Mouse (Mus musculus) hindbrain, embryonic 13.5 days (tissue): ENCODE results near the gene Olfr1417. TPM values are rescaled to one million over a fixed set of nuclear protein-coding genes. Genes with fewer than 3 reads are reported as not detected.
A peak's percentile ranks its signal among the peaks of the same experiment; 100 is the strongest.

Experiments
- ATAC-seq: fragments of 200-750 bp; cut with Nextera tagmentation; 2 replicates; pipeline ENCODE4 v1.8.0; 2017; ENCODE audit warnings: moderate TSS enrichment; ENCODE audit not compliant: low FRiP score
- H3K27ac ChIP-seq: fragments of 300-500 bp; sonication (generic); 2 replicates; pipeline ENCODE4 v1.5.1; 2015; ENCODE audit warnings: inconsistent platforms, mild to moderate bottlenecking, moderate library complexity
- H3K27me3 ChIP-seq: fragments of 300-500 bp; sonication (generic); 2 replicates; pipeline ENCODE4 v1.6.1; 2015; ENCODE audit warnings: mild to moderate bottlenecking, inconsistent platforms
- H3K36me3 ChIP-seq: fragments of 300-500 bp; sonication (generic); 2 replicates; pipeline ENCODE4 v1.6.1; 2015; ENCODE audit warnings: mild to moderate bottlenecking, inconsistent platforms
- H3K4me1 ChIP-seq: fragments of 300-500 bp; sonication (generic); replicated peaks from 2 replicates; pipeline ENCODE4 v1.6.1; 2015; ENCODE audit warnings: inconsistent platforms
- H3K4me2 ChIP-seq: fragments of 300-500 bp; sonication (generic); 2 replicates; pipeline ENCODE4 v1.6.1; 2015; ENCODE audit warnings: inconsistent platforms, mild to moderate bottlenecking, moderate library complexity
- H3K4me3 ChIP-seq: fragments of 300-500 bp; sonication (generic); 2 replicates; pipeline ENCODE4 v1.5.1; 2015; ENCODE audit warnings: mild to moderate bottlenecking, inconsistent platforms
- H3K9ac ChIP-seq: fragments of 300-500 bp; sonication (generic); 2 replicates; pipeline ENCODE4 v1.6.1; 2015; ENCODE audit warnings: mild to moderate bottlenecking, inconsistent platforms
- H3K9me3 ChIP-seq: fragments of 300-500 bp; sonication (generic); 2 replicates; pipeline ENCODE4 v1.6.1; 2016; ENCODE audit warnings: inconsistent platforms
- WGBS: fragments of 180-500 bp; shearing (Covaris S2); methylation state at CpG from one replicate; pipeline ENCODE4 v1.1.7; 2015; 5-methylcytosine and 5-hydroxymethylcytosine counted together
- polyA plus RNA-seq: library from polyadenylated mRNA; unstranded; fragments of >200 nt; fragmentation: Nextera tagmentation; extraction: Ambion mirVana; gene quantifications from 2 replicates; pipeline ENCODE4 v1.2.1, GENCODE M21; 2015

The Olfr1417 gene
- polyA plus RNA-seq, 1 experiment from 2014 or later = not detected

DNA sequence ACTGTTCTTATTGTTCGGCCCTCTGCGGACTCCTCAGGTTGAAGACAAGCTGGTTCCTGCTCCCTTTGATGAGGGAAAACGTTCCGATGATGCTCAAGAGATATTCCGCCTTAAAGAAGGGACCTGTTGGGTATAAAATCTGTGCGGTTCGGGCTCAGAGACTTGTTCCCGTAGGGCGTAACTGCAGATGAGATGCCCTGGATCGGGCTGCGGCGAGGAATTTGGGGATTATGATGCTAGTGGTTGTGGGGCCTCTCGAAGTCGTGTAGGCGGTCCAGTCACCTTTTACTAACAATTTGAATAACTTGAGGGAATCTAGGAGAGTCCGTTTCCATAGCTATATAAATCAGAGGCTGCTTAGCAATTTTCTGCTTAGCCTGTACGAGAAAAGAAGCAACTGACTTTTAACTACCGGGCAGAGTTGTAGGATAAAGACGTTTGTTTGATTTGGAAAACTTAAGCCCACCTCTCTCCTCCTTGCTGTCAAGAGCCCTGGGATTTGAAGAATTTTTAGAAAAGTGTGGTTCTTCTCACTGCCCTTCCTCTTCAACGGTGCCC, 19.8 kb downstream of the Olfr1417 start, which contains the start of gene Stx3:
Gene Stx3 (minus strand): TSS at position 261 of the 558 bp plus-strand sequence.
- WGBS = under 1% methylated on average over 20 of the region's 20 CpGs
- no peaks in the 10 kb centered on the region for H3K9me3 ChIP-seq
- peak within 1 kb of the TSS; percentile 95 for H3K4me2 ChIP-seq
- peak; percentile 8; the same call in 1 of the 2 replicates for ATAC-seq
- peaks cover 53% of the 10 kb centered on the region for H3K27me3 ChIP-seq
- no peak within 1 kb of the TSS for H3K27ac ChIP-seq
- H3K36me3 ChIP-seq = no peaks in the 10 kb centered on the region
- peaks cover 19% of the 10 kb centered on the region for H3K4me1 ChIP-seq
- H3K9ac ChIP-seq = peak within 1 kb of the TSS; percentile 83
- peak within 1 kb of the TSS; percentile 74 for H3K4me3 ChIP-seq

DNA sequence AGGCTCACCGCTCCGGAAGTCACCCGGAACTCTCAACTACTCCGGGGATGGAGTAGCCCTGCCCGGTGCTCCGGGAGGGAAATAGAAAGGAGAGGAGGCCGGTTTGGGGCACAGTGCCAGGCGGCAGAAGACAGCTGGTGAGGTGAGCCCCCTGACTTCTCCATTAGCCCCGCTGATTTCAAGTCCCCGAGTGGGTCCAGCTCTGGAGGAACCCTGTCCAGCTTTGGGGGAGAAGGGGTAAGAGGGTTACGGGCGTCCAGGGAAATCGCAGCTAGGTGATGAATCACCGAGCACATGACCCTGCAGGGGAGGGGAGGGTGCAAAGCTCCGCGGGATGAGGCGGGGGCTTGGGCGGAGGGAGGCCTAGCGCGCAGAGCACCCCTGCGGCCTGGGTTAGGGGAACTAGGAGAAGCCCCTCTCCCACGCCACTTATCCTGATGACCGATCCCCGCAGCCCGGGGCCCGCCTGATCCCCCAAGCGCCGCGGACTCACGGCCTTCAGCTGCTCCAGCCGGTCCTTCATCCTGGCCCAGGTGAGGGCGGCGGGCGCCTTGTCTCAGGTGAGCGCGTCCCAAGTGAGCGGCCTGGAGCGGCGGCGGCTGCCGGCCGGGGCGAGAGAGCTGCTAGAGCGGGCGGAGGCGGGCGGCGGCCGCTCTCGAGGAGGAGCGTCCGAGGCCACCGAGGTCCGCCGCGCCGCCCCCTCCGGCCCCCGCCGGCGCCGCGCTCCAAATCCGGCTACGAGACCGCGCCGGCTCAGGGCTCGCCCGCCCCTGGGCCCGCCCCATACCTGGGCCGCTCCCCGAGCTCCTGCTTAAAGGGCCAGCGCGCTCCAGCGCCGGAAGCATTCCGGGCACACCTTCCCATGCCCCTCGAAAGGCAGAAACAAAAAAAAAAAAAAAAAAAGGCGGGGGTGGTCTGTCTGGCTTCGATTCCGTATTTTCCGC, 20.5 kb downstream of the Olfr1417 start:
- Histone ChIP-seq H3K27ac (no peak overlapping the region), H3K27me3 (peaks cover 53% of the 10 kb centered on the region), H3K9ac (peak overlapping the region; percentile 83), H3K36me3 (no peaks in the 10 kb centered on the region), H3K4me3 (peak overlapping the region; percentile 74), H3K9me3 (no peaks in the 10 kb centered on the region), H3K4me1 (peaks cover 22% of the 10 kb centered on the region), H3K4me2 (peak overlapping the region; percentile 95)
- under 1% methylated on average over 61 of the region's 83 CpGs for WGBS
- ATAC-seq = peak; percentile 85

- no peak for ATAC-seq
- H3K4me2 ChIP-seq = peak overlapping the region; percentile 95
- H3K36me3 ChIP-seq = no peaks in the 10 kb centered on the region
- H3K9me3 ChIP-seq = no peaks in the 10 kb centered on the region
- no peak overlapping the region for H3K9ac ChIP-seq
- H3K27ac ChIP-seq = no peak overlapping the region
- peak overlapping the region; percentile 74 for H3K4me3 ChIP-seq
- 13% methylated on average over 5 of the region's 5 CpGs for WGBS
- H3K4me1 ChIP-seq = peaks cover 22% of the 10 kb centered on the region
- H3K27me3 ChIP-seq = peaks cover 53% of the 10 kb centered on the region
These were observed 21.4 kb downstream of the Olfr1417 start for GRCm38 (mm10) chr19:11817586-11817985.

- WGBS = 56% methylated on average over 6 of the region's 6 CpGs
- Histone ChIP-seq H3K4me1 (peaks cover 30% of the 10 kb centered on the region), H3K4me2 (no peak overlapping the region)
These were observed 22.3 kb downstream of the Olfr1417 start for GRCm38 (mm10) chr19:11816706-11817105.

GRCm38 (mm10) chr19:11814742-11815333, 24.2 kb downstream of the Olfr1417 start:
- Histone ChIP-seq H3K36me3 (no peaks in the 10 kb centered on the region), H3K27me3 (peaks cover 44% of the 10 kb centered on the region), H3K27ac (no peak overlapping the region), H3K4me2 (no peak overlapping the region), H3K4me3 (no peak overlapping the region), H3K9me3 (no peaks in the 10 kb centered on the region), H3K9ac (no peak overlapping the region), H3K4me1 (peaks cover 33% of the 10 kb centered on the region)
- 67% methylated on average over 6 of the region's 6 CpGs for WGBS
- ATAC-seq = no peak

More at GRCm38 (mm10) chr19:11816706-11817105, 22.3 kb downstream of the Olfr1417 start:
- no peak overlapping the region for H3K9ac ChIP-seq
- no peaks in the 10 kb centered on the region for H3K36me3 ChIP-seq
- peaks cover 53% of the 10 kb centered on the region for H3K27me3 ChIP-seq
- H3K9me3 ChIP-seq = no peaks in the 10 kb centered on the region
- no peak overlapping the region for H3K4me3 ChIP-seq
- ATAC-seq = no peak
- H3K27ac ChIP-seq = no peak overlapping the region

- no peak overlapping the region for H3K9ac ChIP-seq
- no peak overlapping the region for H3K4me3 ChIP-seq
- peaks cover 39% of the 10 kb centered on the region for H3K27me3 ChIP-seq
- peaks cover 24% of the 10 kb centered on the region; the same call in 1 of the 2 replicates for H3K4me1 ChIP-seq
- ATAC-seq = no peak
- H3K27ac ChIP-seq = peak overlapping the region; percentile 30; the same call in 1 of the 2 replicates
- H3K9me3 ChIP-seq = no peaks in the 10 kb centered on the region
- 20% methylated on average over 8 of the region's 8 CpGs for WGBS
- H3K4me2 ChIP-seq = no peak overlapping the region
- no peaks in the 10 kb centered on the region for H3K36me3 ChIP-seq
These were observed 25.4 kb downstream of the Olfr1417 start for GRCm38 (mm10) chr19:11813649-11814048.

- Histone ChIP-seq H3K4me3 (no peak overlapping the region), H3K27ac (no peak overlapping the region), H3K27me3 (peaks cover 34% of the 10 kb centered on the region), H3K9me3 (no peaks in the 10 kb centered on the region), H3K36me3 (no peaks in the 10 kb centered on the region), H3K9ac (no peak overlapping the region), H3K4me2 (no peak overlapping the region), H3K4me1 (peaks cover 20% of the 10 kb centered on the region; the same call in 1 of the 2 replicates)
- ATAC-seq = no peak
- 76% methylated on average over 4 of the region's 4 CpGs for WGBS
These were observed 25.9 kb downstream of the Olfr1417 start for GRCm38 (mm10) chr19:11813136-11813535.

- Histone ChIP-seq H3K4me2 (peak overlapping the region; percentile 10; the same call in 1 of the 2 replicates), H3K27ac (peak overlapping the region; percentile 44; the same call in 1 of the 2 replicates), H3K4me1 (peaks cover 18% of the 10 kb centered on the region; the same call in 1 of the 2 replicates), H3K4me3 (no peak overlapping the region), H3K9ac (no peak overlapping the region), H3K27me3 (peaks cover 21% of the 10 kb centered on the region), H3K9me3 (no peaks in the 10 kb centered on the region), H3K36me3 (no peaks in the 10 kb centered on the region)
- peak; percentile 91 for ATAC-seq
- 40% methylated on average over 5 of the region's 5 CpGs for WGBS
These were observed 27.2 kb downstream of the Olfr1417 start for GRCm38 (mm10) chr19:11811688-11812365.

- Histone ChIP-seq H3K27me3 (peaks cover 11% of the 10 kb centered on the region), H3K4me3 (no peak overlapping the region), H3K9me3 (no peaks in the 10 kb centered on the region), H3K4me1 (peaks cover 18% of the 10 kb centered on the region; the same call in 1 of the 2 replicates), H3K27ac (no peak overlapping the region), H3K9ac (no peak overlapping the region), H3K4me2 (no peak overlapping the region), H3K36me3 (no peaks in the 10 kb centered on the region)
- 71% methylated on average over 1 of the region's 1 CpGs for WGBS
- ATAC-seq = no peak
These were observed 28.2 kb downstream of the Olfr1417 start for GRCm38 (mm10) chr19:11810856-11811255.

DNA sequence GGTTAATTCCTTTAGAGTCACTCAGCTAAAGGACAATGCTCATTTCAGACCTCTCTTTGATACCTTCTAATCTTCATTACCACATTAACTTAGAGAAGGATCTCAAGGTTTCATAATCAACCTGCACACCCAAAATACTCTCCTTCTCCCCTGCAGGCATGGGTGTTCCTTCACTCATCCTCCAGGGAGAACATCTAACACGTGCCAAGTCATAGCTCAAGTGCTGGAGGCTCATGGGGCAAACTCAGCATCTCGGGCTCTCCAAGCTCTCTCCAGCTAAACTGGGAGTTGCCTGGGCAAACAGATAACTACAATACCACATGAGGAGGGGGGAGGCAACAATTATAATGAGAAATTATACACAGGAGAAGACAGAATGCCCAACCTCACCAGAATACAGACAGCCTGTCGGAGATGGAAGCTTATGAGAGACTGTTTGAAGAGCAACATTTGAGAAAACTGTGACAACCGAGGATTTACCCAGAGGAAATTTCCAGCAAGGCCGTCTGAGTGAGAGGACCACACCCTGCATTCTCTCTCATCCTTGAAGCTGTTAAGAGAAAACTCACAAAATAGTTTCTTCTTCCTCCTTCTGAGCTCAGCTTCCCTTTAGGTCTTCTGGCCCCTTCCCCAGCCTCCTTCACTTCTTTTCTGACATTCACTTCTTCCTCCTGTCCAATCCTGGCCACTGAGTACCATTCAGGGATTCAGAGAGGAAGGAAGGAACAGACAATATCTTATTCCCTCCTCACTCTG, 28.8 kb downstream of the Olfr1417 start:
- no peak overlapping the region for H3K4me3 ChIP-seq
- peaks cover 6% of the 10 kb centered on the region for H3K27me3 ChIP-seq
- ATAC-seq = no peak
- H3K27ac ChIP-seq = no peak overlapping the region
- no peak overlapping the region for H3K4me2 ChIP-seq
- H3K36me3 ChIP-seq = no peaks in the 10 kb centered on the region
- peaks cover 18% of the 10 kb centered on the region; the same call in 1 of the 2 replicates for H3K4me1 ChIP-seq
- no peaks in the 10 kb centered on the region for H3K9me3 ChIP-seq
- WGBS = 87% methylated on average over 5 of the region's 5 CpGs
- no peak overlapping the region for H3K9ac ChIP-seq

DNA sequence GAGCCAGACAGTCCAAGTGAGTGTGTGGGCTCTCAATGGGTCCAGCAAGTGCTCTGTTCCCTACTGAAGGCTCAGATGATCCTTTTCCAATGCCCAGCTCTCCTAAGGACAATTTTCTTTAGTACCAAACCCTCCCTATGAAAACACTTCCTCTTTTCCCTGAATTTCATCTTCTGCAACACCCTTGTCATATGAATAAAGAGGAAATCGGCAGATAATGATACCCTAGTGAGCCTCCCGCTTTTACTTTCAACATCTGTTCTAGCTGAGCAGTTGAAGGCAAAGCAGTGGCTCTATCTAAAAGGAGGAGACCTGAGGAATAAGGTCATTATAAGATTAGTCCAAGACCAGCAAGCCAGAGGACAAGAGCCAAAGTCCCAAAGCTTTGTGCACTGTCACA, 30.6 kb downstream of the Olfr1417 start:
- ATAC-seq = no peak
- 86% methylated on average over 2 of the region's 2 CpGs for WGBS
- H3K4me3 ChIP-seq = no peak overlapping the region
- no peak overlapping the region for H3K9ac ChIP-seq
- H3K4me1 ChIP-seq = peaks cover 15% of the 10 kb centered on the region; the same call in 1 of the 2 replicates
- no peaks in the 10 kb centered on the region for H3K9me3 ChIP-seq
- H3K27me3 ChIP-seq = no peaks in the 10 kb centered on the region
- H3K27ac ChIP-seq = no peak overlapping the region
- no peaks in the 10 kb centered on the region for H3K36me3 ChIP-seq
- H3K4me2 ChIP-seq = no peak overlapping the region
